Mouse (Mus musculus) cerebellum, adult 11-12 months (tissue): ENCODE measurements around the gene Ciz1.

Source experiments
- DNase-seq: peaks from one replicate; pipeline ENCODE4 v3.0.0; 2022

The Ciz1 gene

GRCm38 (mm10) chr2:32319586-32320580 is 32.2 kb upstream of the Ciz1 start:
- peak; percentile 41 for DNase-seq

- DNase-seq: no peak
These were observed 31.4 kb upstream of the Ciz1 start for GRCm38 (mm10) chr2:32320721-32321120.

GRCm38 (mm10) chr2:32321591-32322298 is 30.4 kb upstream of the Ciz1 start:
- peak; percentile 31 for DNase-seq

- no peak for DNase-seq
These were observed 29.1 kb upstream of the Ciz1 start for GRCm38 (mm10) chr2:32322754-32323741.

GRCm38 (mm10) chr2:32324322-32324721 is 27.8 kb upstream of the Ciz1 start:
- DNase-seq: no peak

- DNase-seq: no peak
These were observed 26.8 kb upstream of the Ciz1 start for GRCm38 (mm10) chr2:32325342-32325741.

- DNase-seq: no peak
These were observed 24.9 kb upstream of the Ciz1 start for GRCm38 (mm10) chr2:32327200-32327599.

- no peak for DNase-seq
These were observed 23.1 kb upstream of the Ciz1 start for GRCm38 (mm10) chr2:32328911-32329460.

GRCm38 (mm10) chr2:32329531-32329930 is 22.6 kb upstream of the Ciz1 start:
- no peak for DNase-seq

GRCm38 (mm10) chr2:32332159-32332558 is 20.0 kb upstream of the Ciz1 start:
- DNase-seq: no peak

GRCm38 (mm10) chr2:32335888-32336287 is 16.2 kb upstream of the Ciz1 start:
- no peak for DNase-seq

- DNase-seq: peak; percentile 72
These were observed 12.1 kb upstream of the Ciz1 start for GRCm38 (mm10) chr2:32339912-32340642.

- peak; percentile 67 for DNase-seq
These were observed 11.1 kb upstream of the Ciz1 start for GRCm38 (mm10) chr2:32340836-32341633.

GRCm38 (mm10) chr2:32341634-32341939 is 10.5 kb upstream of the Ciz1 start:
- DNase-seq: peak; percentile 75

GRCm38 (mm10) chr2:32342039-32342438 is 10.1 kb upstream of the Ciz1 start:
- DNase-seq: peak; percentile 55

- peak; percentile 93 for DNase-seq
These were observed 9.4 kb upstream of the Ciz1 start for GRCm38 (mm10) chr2:32342539-32343350.

GRCm38 (mm10) chr2:32343351-32343671 is 8.8 kb upstream of the Ciz1 start:
- DNase-seq: peak; percentile 71

- peak; percentile 99 for DNase-seq
These were observed 8.1 kb upstream of the Ciz1 start for GRCm38 (mm10) chr2:32344056-32344455.

- peak; percentile 65 for DNase-seq
These were observed 7.4 kb upstream of the Ciz1 start for GRCm38 (mm10) chr2:32344598-32345321.
